Mouse (Mus musculus) hindbrain, embryonic 13.5 days (tissue): ENCODE measurements around the gene Esrrg. TPM values are rescaled to one million over a fixed set of nuclear protein-coding genes. Genes with fewer than 3 reads are reported as not detected.

Source experiments
- ATAC-seq: fragments of 200-750 bp; cut with Nextera tagmentation; 2 replicates; pipeline ENCODE4 v1.8.0; 2017; ENCODE audit warnings: moderate TSS enrichment; ENCODE audit not compliant: low FRiP score
- H3K27ac ChIP-seq: fragments of 300-500 bp; sonication (generic); 2 replicates; pipeline ENCODE4 v1.5.1; 2015; ENCODE audit warnings: inconsistent platforms, mild to moderate bottlenecking, moderate library complexity
- H3K27me3 ChIP-seq: fragments of 300-500 bp; sonication (generic); 2 replicates; pipeline ENCODE4 v1.6.1; 2015; ENCODE audit warnings: mild to moderate bottlenecking, inconsistent platforms
- H3K36me3 ChIP-seq: fragments of 300-500 bp; sonication (generic); 2 replicates; pipeline ENCODE4 v1.6.1; 2015; ENCODE audit warnings: mild to moderate bottlenecking, inconsistent platforms
- H3K4me1 ChIP-seq: fragments of 300-500 bp; sonication (generic); replicated peaks from 2 replicates; pipeline ENCODE4 v1.6.1; 2015; ENCODE audit warnings: inconsistent platforms
- H3K4me2 ChIP-seq: fragments of 300-500 bp; sonication (generic); 2 replicates; pipeline ENCODE4 v1.6.1; 2015; ENCODE audit warnings: inconsistent platforms, mild to moderate bottlenecking, moderate library complexity
- H3K4me3 ChIP-seq: fragments of 300-500 bp; sonication (generic); 2 replicates; pipeline ENCODE4 v1.5.1; 2015; ENCODE audit warnings: mild to moderate bottlenecking, inconsistent platforms
- H3K9ac ChIP-seq: fragments of 300-500 bp; sonication (generic); 2 replicates; pipeline ENCODE4 v1.6.1; 2015; ENCODE audit warnings: mild to moderate bottlenecking, inconsistent platforms
- H3K9me3 ChIP-seq: fragments of 300-500 bp; sonication (generic); 2 replicates; pipeline ENCODE4 v1.6.1; 2016; ENCODE audit warnings: inconsistent platforms
- WGBS: fragments of 180-500 bp; shearing (Covaris S2); methylation state at CpG from one replicate; pipeline ENCODE4 v1.1.7; 2015; 5-methylcytosine and 5-hydroxymethylcytosine counted together
- polyA plus RNA-seq: library from polyadenylated mRNA; unstranded; fragments of >200 nt; fragmentation: Nextera tagmentation; extraction: Ambion mirVana; gene quantifications from 2 replicates; pipeline ENCODE4 v1.2.1, GENCODE M21; 2015

Gene Esrrg
- polyA plus RNA-seq, 1 experiment from 2014 or later, result 28.9 TPM

GRCm38 (mm10) chr1:188140221-188140620 is 531.6 kb downstream of the Esrrg start:
- WGBS, result 69% methylated on average over 4 of the region's 4 CpGs
- Histone ChIP-seq H3K9ac (no peak overlapping the region), H3K4me3 (no peak overlapping the region), H3K27ac (no peak overlapping the region), H3K36me3 (no peaks in the 10 kb centered on the region), H3K9me3 (no peaks in the 10 kb centered on the region), H3K4me2 (no peak overlapping the region), H3K4me1 (peaks cover 11% of the 10 kb centered on the region), H3K27me3 (no peaks in the 10 kb centered on the region)
- ATAC-seq, result no peak

GRCm38 (mm10) chr1:188147381-188148156 is 539.0 kb downstream of the Esrrg start:
- H3K27me3 ChIP-seq, result no peaks in the 10 kb centered on the region
- H3K27ac ChIP-seq, result no peak overlapping the region
- H3K4me3 ChIP-seq, result no peak overlapping the region
- peaks cover 6% of the 10 kb centered on the region; the same call in 1 of the 2 replicates for H3K4me1 ChIP-seq
- H3K4me2 ChIP-seq, result no peak overlapping the region
- no peak for ATAC-seq
- H3K36me3 ChIP-seq, result no peaks in the 10 kb centered on the region
- WGBS, result 80% methylated on average over 12 of the region's 12 CpGs
- no peaks in the 10 kb centered on the region for H3K9me3 ChIP-seq
- no peak overlapping the region for H3K9ac ChIP-seq

- Histone ChIP-seq H3K27ac (no peak overlapping the region), H3K9me3 (no peaks in the 10 kb centered on the region), H3K27me3 (no peaks in the 10 kb centered on the region), H3K4me2 (no peak overlapping the region), H3K9ac (no peak overlapping the region), H3K4me3 (no peak overlapping the region), H3K36me3 (no peaks in the 10 kb centered on the region), H3K4me1 (peaks cover 13% of the 10 kb centered on the region)
- 48% methylated on average over 8 of the region's 8 CpGs for WGBS
- no peak for ATAC-seq
These were observed 542.5 kb downstream of the Esrrg start for GRCm38 (mm10) chr1:188151066-188151465.

GRCm38 (mm10) chr1:188152011-188152410 is 543.4 kb downstream of the Esrrg start:
- no peak for ATAC-seq
- Histone ChIP-seq H3K27ac (no peak overlapping the region), H3K4me2 (no peak overlapping the region), H3K4me1 (peaks cover 13% of the 10 kb centered on the region), H3K4me3 (no peak overlapping the region), H3K36me3 (no peaks in the 10 kb centered on the region), H3K27me3 (no peaks in the 10 kb centered on the region), H3K9ac (no peak overlapping the region), H3K9me3 (no peaks in the 10 kb centered on the region)
- WGBS, result 96% methylated on average over 2 of the region's 2 CpGs

GRCm38 (mm10) chr1:188153665-188154064 is 545.1 kb downstream of the Esrrg start:
- WGBS, result 72% methylated on average over 2 of the region's 2 CpGs
- no peak overlapping the region for H3K27ac ChIP-seq
- ATAC-seq, result no peak

GRCm38 (mm10) chr1:188154466-188155110 is 546.0 kb downstream of the Esrrg start:
- 30% methylated on average over 14 of the region's 14 CpGs for WGBS
- H3K4me3 ChIP-seq, result peak overlapping the region; percentile 5; the same call in 1 of the 2 replicates
- ATAC-seq, result peak; percentile 49; the same call in 1 of the 2 replicates

More at GRCm38 (mm10) chr1:188153665-188154064, 545.1 kb downstream of the Esrrg start:
- H3K4me2 ChIP-seq, result no peak overlapping the region
- H3K4me3 ChIP-seq, result no peak overlapping the region
- peaks cover 13% of the 10 kb centered on the region for H3K4me1 ChIP-seq
- H3K9me3 ChIP-seq, result no peaks in the 10 kb centered on the region
- no peaks in the 10 kb centered on the region for H3K36me3 ChIP-seq
- H3K27me3 ChIP-seq, result 0 out of 2 replicates have a peak, but pooled peaks cover 5% of the 10 kb centered on the region
- no peak overlapping the region for H3K9ac ChIP-seq

GRCm38 (mm10) chr1:188155135-188155779 is 546.7 kb downstream of the Esrrg start:
- ATAC-seq, result no peak
- peak overlapping the region; percentile 40; the same call in 1 of the 2 replicates for H3K4me2 ChIP-seq
- H3K9me3 ChIP-seq, result no peaks in the 10 kb centered on the region
- H3K4me1 ChIP-seq, result peaks cover 7% of the 10 kb centered on the region
- no peak overlapping the region for H3K9ac ChIP-seq
- 0 out of 2 replicates have a peak, but pooled peaks cover 5% of the 10 kb centered on the region for H3K27me3 ChIP-seq
- WGBS, result 75% methylated on average over 22 of the region's 22 CpGs
- no peaks in the 10 kb centered on the region for H3K36me3 ChIP-seq
- no peak overlapping the region for H3K4me3 ChIP-seq
- H3K27ac ChIP-seq, result peak overlapping the region; percentile 46; the same call in 1 of the 2 replicates

More at GRCm38 (mm10) chr1:188154466-188155110, 546.0 kb downstream of the Esrrg start:
- no peaks in the 10 kb centered on the region for H3K9me3 ChIP-seq
- H3K36me3 ChIP-seq, result no peaks in the 10 kb centered on the region
- H3K27ac ChIP-seq, result peak overlapping the region; percentile 46; the same call in 1 of the 2 replicates
- peak overlapping the region; percentile 40 for H3K4me2 ChIP-seq
- H3K27me3 ChIP-seq, result 0 out of 2 replicates have a peak, but pooled peaks cover 5% of the 10 kb centered on the region
- peaks cover 8% of the 10 kb centered on the region for H3K4me1 ChIP-seq
- 0 out of 2 replicates have a peak overlapping the region, but pooled peaks have one; percentile 31 for H3K9ac ChIP-seq

- WGBS, result 94% methylated on average over 5 of the region's 5 CpGs
- Histone ChIP-seq H3K9me3 (no peaks in the 10 kb centered on the region), H3K4me2 (no peak overlapping the region), H3K4me1 (peaks cover 7% of the 10 kb centered on the region), H3K27ac (no peak overlapping the region), H3K36me3 (no peaks in the 10 kb centered on the region), H3K27me3 (0 out of 2 replicates have a peak, but pooled peaks cover 5% of the 10 kb centered on the region), H3K9ac (no peak overlapping the region), H3K4me3 (no peak overlapping the region)
- no peak for ATAC-seq
These were observed 547.9 kb downstream of the Esrrg start for GRCm38 (mm10) chr1:188156520-188156919.

GRCm38 (mm10) chr1:188157237-188157955 is 548.8 kb downstream of the Esrrg start:
- H3K27ac ChIP-seq, result no peak overlapping the region
- 0 out of 2 replicates have a peak, but pooled peaks cover 5% of the 10 kb centered on the region for H3K27me3 ChIP-seq
- H3K9ac ChIP-seq, result no peak overlapping the region
- no peaks in the 10 kb centered on the region for H3K9me3 ChIP-seq
- H3K4me2 ChIP-seq, result no peak overlapping the region
- peaks cover 7% of the 10 kb centered on the region for H3K4me1 ChIP-seq
- ATAC-seq, result no peak
- no peak overlapping the region for H3K4me3 ChIP-seq
- 88% methylated on average over 7 of the region's 7 CpGs for WGBS
- H3K36me3 ChIP-seq, result no peaks in the 10 kb centered on the region

- Histone ChIP-seq H3K4me3 (no peak overlapping the region), H3K9ac (no peak overlapping the region), H3K27me3 (0 out of 2 replicates have a peak, but pooled peaks cover 5% of the 10 kb centered on the region), H3K27ac (no peak overlapping the region), H3K4me2 (no peak overlapping the region), H3K36me3 (no peaks in the 10 kb centered on the region), H3K4me1 (peaks cover 7% of the 10 kb centered on the region), H3K9me3 (no peaks in the 10 kb centered on the region)
- no peak for ATAC-seq
- WGBS, result 86% methylated on average over 1 of the region's 1 CpGs
These were observed 550.1 kb downstream of the Esrrg start for GRCm38 (mm10) chr1:188158675-188159074.

- Histone ChIP-seq H3K27ac (no peak overlapping the region), H3K4me2 (no peak overlapping the region), H3K4me3 (no peak overlapping the region), H3K9ac (no peak overlapping the region), H3K36me3 (no peaks in the 10 kb centered on the region), H3K9me3 (no peaks in the 10 kb centered on the region), H3K4me1 (peaks cover 7% of the 10 kb centered on the region), H3K27me3 (0 out of 2 replicates have a peak, but pooled peaks cover 5% of the 10 kb centered on the region)
- 90% methylated on average over 2 of the region's 2 CpGs for WGBS
- ATAC-seq, result no peak
These were observed 550.5 kb downstream of the Esrrg start for GRCm38 (mm10) chr1:188159108-188159507.
